Mouse (Mus musculus): ENCODE results near the gene Necap2. TPM values are rescaled to one million over a fixed set of nuclear protein-coding genes. Genes with fewer than 3 reads are reported as not detected.

Necap2 gene
- polyA plus RNA-seq, 1 experiment, result 85.6 TPM

DNA sequence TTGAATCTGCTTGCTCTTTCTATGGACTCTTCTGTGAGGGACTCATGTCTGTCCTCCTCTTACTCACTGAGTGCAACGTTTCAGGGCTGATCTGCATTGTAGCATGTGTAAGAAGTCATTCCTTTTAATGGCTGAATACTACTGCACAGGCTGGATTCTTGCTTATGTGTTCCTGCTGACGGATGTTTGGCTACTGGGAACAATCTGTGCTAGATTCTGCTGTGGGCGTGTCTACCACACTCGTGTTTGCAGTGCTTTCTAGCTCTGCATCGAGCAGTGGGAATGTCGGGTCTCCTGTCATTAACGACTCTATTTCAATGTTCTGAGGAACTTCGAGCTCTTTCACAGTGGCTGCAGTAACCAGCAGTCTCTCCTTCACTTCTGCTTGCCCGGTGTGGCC, 54.1 kb downstream of the Necap2 start:
- no peak overlapping the region for H3ac ChIP-seq (ENCODE audit: control insufficient read depth, insufficient read length)
- TF ChIP-seq TCF3 (IDR thresholded peaks at IDR 0.05; ENCODE audit: insufficient read length, low read depth) (no peak), SRF (IDR thresholded peaks at IDR 0.05; ENCODE audit: control insufficient read depth, insufficient read length, low read depth) (no peak), POLR2AphosphoS2 (IDR thresholded peaks at IDR 0.05; ENCODE audit: insufficient read length, low read depth) (no peak), TCF12 (IDR thresholded peaks at IDR 0.05; ENCODE audit: insufficient read depth, poor library complexity, severe bottlenecking) (no peak), MYOD1 (IDR thresholded peaks at IDR 0.05; ENCODE audit: control insufficient read depth in 1 of 3, insufficient read length in 2 of 3, low read depth in 2 of 3) (no peak), USF1 (IDR thresholded peaks at IDR 0.05; ENCODE audit: low read depth) (no peak), E2F4 (IDR thresholded peaks at IDR 0.05; ENCODE audit: insufficient read depth) (no peak), POLR2A (IDR thresholded peaks at IDR 0.05; ENCODE audit: insufficient read length, low read depth) (no peak)
- no peak overlapping the region for H3K4me2 ChIP-seq (ENCODE audit: low read depth)
- H3K27me3 ChIP-seq (ENCODE audit: control insufficient read depth, insufficient read depth, insufficient read length), result no peaks in the 10 kb centered on the region
- H3K36me3 ChIP-seq (ENCODE audit: control insufficient read depth, insufficient read depth), result no peaks in the 10 kb centered on the region
- H3K4me3 ChIP-seq, result no peak overlapping the region
- no peaks in the 10 kb centered on the region for H3K79me2 ChIP-seq (ENCODE audit: control insufficient read depth, insufficient read depth)

DNA sequence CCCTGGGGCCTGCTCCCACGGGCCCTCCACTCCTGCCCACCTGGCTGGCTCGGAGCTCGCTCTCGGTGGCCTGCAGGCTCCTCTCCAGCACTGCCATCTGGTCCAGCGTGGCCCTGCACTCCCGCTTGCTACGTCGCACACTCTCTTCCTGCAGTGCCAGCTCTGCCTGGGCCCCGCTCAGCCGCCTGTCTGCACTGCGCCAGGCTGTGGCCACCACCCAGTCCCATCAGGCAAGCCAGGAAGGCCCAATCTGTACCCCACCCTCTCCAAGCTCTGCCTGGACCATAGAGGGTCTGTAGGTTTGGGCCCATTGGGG, 56.6 kb downstream of the Necap2 start:
- H3K36me3 ChIP-seq (ENCODE audit: control insufficient read depth, insufficient read depth), result no peaks in the 10 kb centered on the region
- no peak overlapping the region for H3ac ChIP-seq (ENCODE audit: control insufficient read depth, insufficient read length)
- no peak overlapping the region for H3K4me2 ChIP-seq (ENCODE audit: low read depth)
- TF ChIP-seq MYOD1 (IDR thresholded peaks at IDR 0.05; ENCODE audit: control insufficient read depth in 1 of 3, insufficient read length in 2 of 3, low read depth in 2 of 3), result no peak
- no peak for TF ChIP-seq REST (IDR thresholded peaks at IDR 0.05; ENCODE audit: insufficient read depth, insufficient read length)
- no peak for TF ChIP-seq CEBPB (IDR thresholded peaks at IDR 0.05; ENCODE audit: insufficient read depth, poor library complexity, severe bottlenecking)
- TF ChIP-seq SRF (IDR thresholded peaks at IDR 0.05; ENCODE audit: control insufficient read depth, insufficient read length, low read depth), result no peak
- no peak for TF ChIP-seq TCF3 (IDR thresholded peaks at IDR 0.05; ENCODE audit: insufficient read length, low read depth)
- no peak for TF ChIP-seq MAX (IDR thresholded peaks at IDR 0.05; ENCODE audit: low read depth)
- no peak for TF ChIP-seq USF1 (IDR thresholded peaks at IDR 0.05; ENCODE audit: low read depth)
- no peak for TF ChIP-seq TCF12 (IDR thresholded peaks at IDR 0.05; ENCODE audit: insufficient read depth, poor library complexity, severe bottlenecking)
- no peak for TF ChIP-seq POLR2AphosphoS2 (IDR thresholded peaks at IDR 0.05; ENCODE audit: insufficient read length, low read depth)
- no peak for TF ChIP-seq E2F4 (IDR thresholded peaks at IDR 0.05; ENCODE audit: insufficient read depth)
- TF ChIP-seq POLR2A (IDR thresholded peaks at IDR 0.05; ENCODE audit: insufficient read length, low read depth), result no peak
- no peak for TF ChIP-seq MYOG (IDR thresholded peaks at IDR 0.05; ENCODE audit: control insufficient read depth in 1 of 3, insufficient read depth in 1 of 3, insufficient read length in 2 of 3, low read depth in 2 of 3)
- H3K79me2 ChIP-seq (ENCODE audit: control insufficient read depth, insufficient read depth), result no peaks in the 10 kb centered on the region
- no peak overlapping the region for H3K4me3 ChIP-seq
- no peaks in the 10 kb centered on the region for H3K27me3 ChIP-seq (ENCODE audit: control insufficient read depth, insufficient read depth, insufficient read length)

DNA sequence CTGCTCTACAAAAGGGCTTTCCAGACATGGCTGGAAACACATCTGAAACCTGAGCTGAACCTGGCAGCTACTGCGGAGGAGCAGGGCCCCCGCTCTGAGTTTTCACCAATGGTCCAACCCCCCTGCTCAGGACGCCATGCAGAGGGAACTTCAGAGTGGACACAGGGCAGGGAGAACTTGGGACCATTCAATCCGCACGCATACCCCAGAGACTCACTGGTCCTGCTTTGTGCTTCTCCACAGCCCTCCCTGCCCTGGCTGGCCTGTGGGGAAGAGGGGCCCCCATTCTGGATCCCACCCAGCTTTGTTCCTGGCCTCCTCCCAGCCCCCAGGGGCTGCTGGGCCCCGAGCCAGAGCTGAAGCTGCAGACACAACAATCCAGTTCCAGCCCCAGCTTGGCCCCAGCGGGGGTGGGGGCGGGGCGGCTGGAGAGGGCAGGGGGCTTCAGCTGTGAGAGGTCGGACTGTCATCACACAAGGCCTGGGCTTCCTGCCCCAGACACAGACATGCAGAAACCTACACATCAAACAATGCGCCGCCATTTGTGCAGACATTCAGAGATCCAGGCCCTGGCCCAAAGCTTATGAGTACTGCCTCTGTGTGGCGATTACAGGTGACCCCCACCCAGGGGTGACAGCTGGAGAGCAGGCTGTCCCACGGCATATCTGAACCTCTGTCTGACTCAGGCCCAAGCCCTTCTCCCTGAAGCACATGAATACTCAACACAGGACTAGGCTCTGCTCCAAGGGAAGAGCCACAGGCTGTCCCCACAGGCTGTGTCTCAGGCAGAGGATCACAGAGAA, 57.1 kb downstream of the Necap2 start:
- no peaks in the 10 kb centered on the region for H3K79me2 ChIP-seq (ENCODE audit: control insufficient read depth, insufficient read depth)
- no peak for TF ChIP-seq MYOG (IDR thresholded peaks at IDR 0.05; ENCODE audit: control insufficient read depth in 1 of 3, insufficient read depth in 1 of 3, insufficient read length in 2 of 3, low read depth in 2 of 3)
- TF ChIP-seq POLR2AphosphoS2 (IDR thresholded peaks at IDR 0.05; ENCODE audit: insufficient read length, low read depth), result no peak
- TF ChIP-seq MYOD1 (IDR thresholded peaks at IDR 0.05; ENCODE audit: control insufficient read depth in 1 of 3, insufficient read length in 2 of 3, low read depth in 2 of 3), result no peak
- no peak for TF ChIP-seq CEBPB (IDR thresholded peaks at IDR 0.05; ENCODE audit: insufficient read depth, poor library complexity, severe bottlenecking)
- TF ChIP-seq USF1 (IDR thresholded peaks at IDR 0.05; ENCODE audit: low read depth), result no peak
- H3ac ChIP-seq (ENCODE audit: control insufficient read depth, insufficient read length), result no peak overlapping the region
- H3K4me2 ChIP-seq (ENCODE audit: low read depth), result no peak overlapping the region
- no peaks in the 10 kb centered on the region for H3K27me3 ChIP-seq (ENCODE audit: control insufficient read depth, insufficient read depth, insufficient read length)
- no peaks in the 10 kb centered on the region for H3K36me3 ChIP-seq (ENCODE audit: control insufficient read depth, insufficient read depth)
- no peak overlapping the region for H3K4me3 ChIP-seq

DNA sequence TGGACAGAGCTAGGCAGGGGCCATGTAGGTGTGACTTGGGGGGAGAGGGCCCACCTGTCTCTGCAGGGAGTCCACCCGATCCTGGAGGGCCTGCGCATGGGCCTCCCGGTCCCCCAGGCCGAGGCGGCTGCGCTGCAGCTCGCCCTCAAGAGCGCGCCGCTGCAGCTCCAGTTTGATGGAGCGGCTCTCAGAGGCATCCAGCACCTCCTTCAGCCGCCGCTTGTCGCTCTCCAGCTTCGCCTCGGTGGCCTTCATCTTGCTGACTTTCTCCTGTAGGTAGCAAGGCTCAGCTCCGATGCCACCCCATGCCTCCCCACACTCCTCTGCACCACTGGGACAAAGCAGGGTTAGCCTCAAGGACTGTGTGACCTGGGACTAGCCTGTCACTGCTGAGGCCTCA, 57.9 kb downstream of the Necap2 start:
- H3K27me3 ChIP-seq (ENCODE audit: control insufficient read depth, insufficient read depth, insufficient read length), result no peaks in the 10 kb centered on the region
- TF ChIP-seq TCF12 (IDR thresholded peaks at IDR 0.05; ENCODE audit: insufficient read depth, poor library complexity, severe bottlenecking) (no peak), MYOG (IDR thresholded peaks at IDR 0.05; ENCODE audit: control insufficient read depth in 1 of 3, insufficient read depth in 1 of 3, insufficient read length in 2 of 3, low read depth in 2 of 3) (no peak), MYOD1 (IDR thresholded peaks at IDR 0.05; ENCODE audit: control insufficient read depth in 1 of 3, insufficient read length in 2 of 3, low read depth in 2 of 3) (no peak), REST (IDR thresholded peaks at IDR 0.05; ENCODE audit: insufficient read depth, insufficient read length) (no peak), SRF (IDR thresholded peaks at IDR 0.05; ENCODE audit: control insufficient read depth, insufficient read length, low read depth) (no peak), USF1 (IDR thresholded peaks at IDR 0.05; ENCODE audit: low read depth) (no peak), POLR2AphosphoS2 (IDR thresholded peaks at IDR 0.05; ENCODE audit: insufficient read length, low read depth) (no peak), TCF3 (IDR thresholded peaks at IDR 0.05; ENCODE audit: insufficient read length, low read depth) (no peak), CEBPB (IDR thresholded peaks at IDR 0.05; ENCODE audit: insufficient read depth, poor library complexity, severe bottlenecking) (no peak), POLR2A (IDR thresholded peaks at IDR 0.05; ENCODE audit: insufficient read length, low read depth) (no peak), E2F4 (IDR thresholded peaks at IDR 0.05; ENCODE audit: insufficient read depth) (no peak), MAX (IDR thresholded peaks at IDR 0.05; ENCODE audit: low read depth) (no peak)
- H3K4me3 ChIP-seq, result no peak overlapping the region
- no peak overlapping the region for H3K4me2 ChIP-seq (ENCODE audit: low read depth)
- H3K79me2 ChIP-seq (ENCODE audit: control insufficient read depth, insufficient read depth), result no peaks in the 10 kb centered on the region
- no peaks in the 10 kb centered on the region for H3K36me3 ChIP-seq (ENCODE audit: control insufficient read depth, insufficient read depth)
- H3ac ChIP-seq (ENCODE audit: control insufficient read depth, insufficient read length), result no peak overlapping the region
